In genomic region chr4:46495543-46495942, GRCm38 (mm10) we compare ENCODE assay signal across 29 mouse cellular contexts. TPM values are rescaled to one million over a fixed set of nuclear protein-coding genes. Genes with fewer than 3 reads are reported as not detected.
DNase-seq lines count a peak whose midpoint lies in the region; ATAC-seq and TF ChIP-seq lines count a peak whose summit lies in the region.
"Had no signal": no experiment of that assay in that cellular context is flagged by ENCODE, and none has a peak within 500 bp of the region (broad histone marks: within the 10 kb centered on the region; RNA-seq: fewer than 3 reads in every experiment).

No protein-coding gene starts in this region.

- no peaks in the 10 kb centered on the region for H3K9me3 ChIP-seq in heart, embryonic 14.5 days (ENCODE audit: control insufficient read depth, low read length)
- H3K9me3 ChIP-seq in ES-E14 (ENCODE audit: control insufficient read depth, insufficient read depth, low read depth, low read length): no peaks in the 10 kb centered on the region
- no peaks in the 10 kb centered on the region for H3K9me3 ChIP-seq in intestine, embryonic 15.5 days
- no peaks in the 10 kb centered on the region for H3K9me3 ChIP-seq in midbrain, embryonic 15.5 days
- H3K9me3 ChIP-seq: embryonic facial prominence, embryonic 10.5 days; embryonic facial prominence, embryonic 13.5 days; forebrain, embryonic 12.5 days; forebrain, embryonic 15.5 days; heart, embryonic 15.5 days had no signal

- H3K4me1 ChIP-seq in heart, embryonic 14.5 days (ENCODE audit: control insufficient read depth in 2 of 2, insufficient read depth in 2 of 2, low read length in 2 of 2): peaks cover 0 to under 1% of the 10 kb centered on the region in 2 experiments; a peak in 1 of 4 replicates
- no peaks in the 10 kb centered on the region for H3K4me1 ChIP-seq in heart, adult 2 months (ENCODE audit: control insufficient read depth, insufficient read depth, low read length)
- H3K4me1 ChIP-seq in ES-E14 (ENCODE audit: control insufficient read depth in 2 of 2, insufficient read depth in 2 of 2, low read length in 2 of 2, poor library complexity in 1 of 2): 0 out of 4 replicates have a peak, but pooled peaks cover 0 to 2% of the 10 kb centered on the region in 2 experiments
- peaks cover 3% of the 10 kb centered on the region; the same call in 1 of the 2 replicates for H3K4me1 ChIP-seq in intestine, embryonic 15.5 days (replicated peaks)
- peaks cover under 1% of the 10 kb centered on the region for H3K4me1 ChIP-seq in midbrain, embryonic 15.5 days
- H3K4me1 ChIP-seq: forebrain, embryonic 12.5 days; forebrain, embryonic 15.5 days; heart, embryonic 15.5 days had no signal

- WGBS in heart, embryonic 14.5 days: 88% methylated on average over 12 of the region's 12 CpGs
- 82% methylated on average over 12 of the region's 12 CpGs for WGBS in heart, adult 2 months
- 64% methylated on average over 12 of the region's 12 CpGs for WGBS in intestine, embryonic 15.5 days
- WGBS in large intestine, adult 2 months: 30% methylated on average over 12 of the region's 12 CpGs
- WGBS in midbrain, embryonic 15.5 days: 93% methylated on average over 12 of the region's 12 CpGs

- TF ChIP-seq EP300 in heart, adult 2 months (IDR thresholded peaks at IDR 0.05; ENCODE audit: insufficient read depth, low read depth, low read length): no peak

- intact Hi-C loops in heart, adult 2 months (cut with DNase I): loop anchor here (5.0 kb wide), 1 partner anchor 293 kb away; no protein-coding TSS in a partner anchor

- H3K27ac ChIP-seq in heart, embryonic 14.5 days (replicated peaks in 1 of 2; ENCODE audit: control insufficient read depth in 1 of 2, insufficient read depth in 1 of 2, low read depth in 2 of 2, low read length in 2 of 2): no peak overlapping the region
- H3K27ac ChIP-seq in heart, adult 2 months: no peak overlapping the region
- no peak overlapping the region for H3K27ac ChIP-seq in ES-E14 (ENCODE audit: insufficient read depth, low read depth, low read length, poor library complexity, severe bottlenecking)
- H3K27ac ChIP-seq in intestine, embryonic 15.5 days: peak overlapping the region; percentile 75
- no peak overlapping the region for H3K27ac ChIP-seq in midbrain, embryonic 15.5 days
- H3K27ac ChIP-seq: embryonic facial prominence, embryonic 10.5 days; embryonic facial prominence, embryonic 13.5 days; forebrain, embryonic 12.5 days; forebrain, embryonic 15.5 days; heart, embryonic 15.5 days; hindbrain, embryonic 14.5 days; hindbrain, postnatal 0 days had no signal

- TF ChIP-seq CTCF in heart, adult 2 months (IDR thresholded peaks at IDR 0.05): no peak

- no peak overlapping the region for H3K4me3 ChIP-seq in heart, embryonic 14.5 days (ENCODE audit: control insufficient read depth in 1 of 2, insufficient read depth in 1 of 2, low read depth in 1 of 2, low read length in 2 of 2)
- no peak overlapping the region for H3K4me3 ChIP-seq in heart, adult 2 months
- no peak overlapping the region for H3K4me3 ChIP-seq in ES-E14 (ENCODE audit: insufficient read depth in 1 of 2, low read depth in 1 of 2, low read length in 2 of 2, poor library complexity in 1 of 2, severe bottlenecking in 1 of 2)
- H3K4me3 ChIP-seq in intestine, embryonic 15.5 days (replicated peaks): no peak overlapping the region
- no peak overlapping the region for H3K4me3 ChIP-seq in midbrain, embryonic 15.5 days
- H3K4me3 ChIP-seq: embryonic facial prominence, embryonic 10.5 days; embryonic facial prominence, embryonic 13.5 days; erythroblast, embryonic 14.5 days; forebrain, embryonic 12.5 days; forebrain, embryonic 15.5 days; heart, embryonic 15.5 days had no signal

- no peak for TF ChIP-seq POLR2A in heart, adult 2 months (IDR thresholded peaks at IDR 0.05; ENCODE audit: insufficient read depth, low read depth, low read length)

- no peak overlapping the region for H3K4me2 ChIP-seq in heart, embryonic 14.5 days (ENCODE audit: low read length)
- 0 out of 2 replicates have a peak overlapping the region, but pooled peaks have one; percentile 6 for H3K4me2 ChIP-seq in intestine, embryonic 15.5 days (replicated peaks)
- no peak overlapping the region for H3K4me2 ChIP-seq in midbrain, embryonic 15.5 days
- H3K4me2 ChIP-seq: embryonic facial prominence, embryonic 13.5 days; forebrain, embryonic 12.5 days; forebrain, embryonic 15.5 days; heart, embryonic 11.5 days; heart, embryonic 15.5 days; hindbrain, embryonic 14.5 days had no signal

- peaks cover 65% of the 10 kb centered on the region for H3K36me3 ChIP-seq in heart, embryonic 14.5 days (ENCODE audit: control insufficient read depth, insufficient read depth, low read length)
- H3K36me3 ChIP-seq in heart, adult 2 months (ENCODE audit: control insufficient read depth, insufficient read depth, low read length): no peaks in the 10 kb centered on the region
- peaks cover 38% of the 10 kb centered on the region for H3K36me3 ChIP-seq in ES-E14 (ENCODE audit: control insufficient read depth, insufficient read depth, low read length, poor library complexity, severe bottlenecking)
- H3K36me3 ChIP-seq in intestine, embryonic 15.5 days: peaks cover 30% of the 10 kb centered on the region
- peaks cover 23% of the 10 kb centered on the region; the same call in 1 of the 2 replicates for H3K36me3 ChIP-seq in midbrain, embryonic 15.5 days (replicated peaks)

- no peaks in the 10 kb centered on the region for H3K79me2 ChIP-seq in heart, adult 2 months (replicated peaks; ENCODE audit: control insufficient read depth, insufficient read depth, low read length)

- no peaks in the 10 kb centered on the region for H3K27me3 ChIP-seq in heart, embryonic 14.5 days (ENCODE audit: control insufficient read depth, insufficient read depth, low read length)
- no peaks in the 10 kb centered on the region for H3K27me3 ChIP-seq in heart, adult 2 months (ENCODE audit: control insufficient read depth, insufficient read depth, low read length)
- no peaks in the 10 kb centered on the region for H3K27me3 ChIP-seq in intestine, embryonic 15.5 days (replicated peaks)
- no peaks in the 10 kb centered on the region for H3K27me3 ChIP-seq in midbrain, embryonic 15.5 days (replicated peaks)
- H3K27me3 ChIP-seq: embryonic facial prominence, embryonic 13.5 days; forebrain, embryonic 12.5 days; forebrain, embryonic 15.5 days; heart, embryonic 15.5 days had no signal

- no peak for ATAC-seq in heart, embryonic 14.5 days (ENCODE audit: insufficient number of reproducible peaks, insufficient read depth, low FRiP score, low read depth)
- peak; percentile 82 for ATAC-seq in intestine, embryonic 15.5 days
- ATAC-seq in midbrain, embryonic 15.5 days (replicated peaks): no peak
- ATAC-seq: activated CD4-positive, CD25-positive, alpha-beta regulatory T cell, adult 4 months; CD4-positive, CD25-positive, alpha-beta regulatory T cell, adult 4 months; forebrain, embryonic 15.5 days; hindbrain, postnatal 0 days; inflammation-experienced regulatory T-cells, adult 6 months had no signal

- peak overlapping the region; percentile 12; the same call in 1 of the 2 replicates for H3K9ac ChIP-seq in heart, embryonic 14.5 days (ENCODE audit: low read length)
- H3K9ac ChIP-seq in heart, adult 2 months (ENCODE audit: low read depth, low read length): no peak overlapping the region
- H3K9ac ChIP-seq in ES-E14 (ENCODE audit: insufficient read depth, low read depth, low read length, poor library complexity, severe bottlenecking): 0 out of 2 replicates have a peak overlapping the region, but pooled peaks have one; percentile 11
- no peak overlapping the region; the same call in 1 of the 2 replicates for H3K9ac ChIP-seq in intestine, embryonic 15.5 days
- no peak overlapping the region for H3K9ac ChIP-seq in midbrain, embryonic 15.5 days
- H3K9ac ChIP-seq: embryonic facial prominence, embryonic 13.5 days; forebrain, embryonic 12.5 days; forebrain, embryonic 15.5 days; heart, embryonic 15.5 days; hindbrain, embryonic 14.5 days had no signal

- DNase-seq in heart, adult 2 months: no peak
- no peak for DNase-seq in ES-E14 (ENCODE audit: low read depth, low spot score)
- peak; percentile 80 for DNase-seq in large intestine, adult 2 months (ENCODE audit: low read depth, low spot score)
- no peak for DNase-seq in thymus, postnatal 10 days (ENCODE audit: low spot score in 2 of 2)
- DNase-seq in spleen, postnatal 36 days (ENCODE audit: low spot score in 2 of 2): no peak
- DNase-seq: adrenal gland, adult 8-10 months; adrenal gland, postnatal 25 days; cerebellum, adult 11-12 months; cerebellum, adult 8-10 months; cerebellum, postnatal 10 days; cerebellum, postnatal 36 days; embryo, embryonic 11 days; gastrocnemius, postnatal 14 days; heart, postnatal 14 days had no signal

- in situ Hi-C loops in ES-E14 (cut with MboI; ENCODE audit: low sequenced_read_pairs in 2 of 2, unreplicated experiment in 2 of 2): no loop called here

TF ChIP-seq in ES-E14, 5 proteins besides CTCF, POLR2A, EP300 and RAD21 (continues in another document):
- TF ChIP-seq CHD2 (IDR thresholded peaks at IDR 0.05; ENCODE audit: low read depth, low read length) (no peak), HCFC1 (IDR thresholded peaks at IDR 0.05; ENCODE audit: borderline replicate concordance, insufficient read depth, low read length) (no peak)

RNA-seq across cellular contexts. Expression of gene Nans, which starts 6.5 kb away (rescaled TPM):
- polyA plus RNA-seq in heart, embryonic 14.5 days (2014; fragmentation: Nextera tagmentation; extraction: Ambion mirVana): 48.6 and 50.1 TPM in 2 replicates
- total RNA-seq in heart, adult 2 months (2021): 10 to 100 TPM; 11.3 to 16.4 TPM
- polyA plus RNA-seq in heart, adult 2 months (2012; rRNA removed): 12.0 and 17.3 TPM in 2 replicates
- total RNA-seq in ES-E14 (2012; rRNA removed): 56.4 and 75.4 TPM in 2 replicates
- polyA plus RNA-seq in intestine, embryonic 15.5 days (2015; fragmentation: Nextera tagmentation; extraction: Ambion mirVana): 102 and 113 TPM in 2 replicates
- 72.6 and 86.8 TPM in 2 replicates for polyA plus RNA-seq in large intestine, adult 2 months (2012; rRNA removed)
- 69.8 and 76.2 TPM in 2 replicates for polyA plus RNA-seq in midbrain, embryonic 15.5 days (2015; fragmentation: Nextera tagmentation; extraction: Ambion mirVana)

RNA-seq across cellular contexts. Expression of gene Trim14, which starts 40.4 kb away (rescaled TPM):
- polyA plus RNA-seq in heart, embryonic 14.5 days (2014; fragmentation: Nextera tagmentation; extraction: Ambion mirVana): 2.1 and 2.3 TPM in 2 replicates
- total RNA-seq in heart, adult 2 months (2021): 1 to 10 TPM; 2.5 to 2.9 TPM
- 1.5 and 2.1 TPM in 2 replicates for polyA plus RNA-seq in heart, adult 2 months (2012; rRNA removed)
- total RNA-seq in ES-E14 (2012; rRNA removed): 0.58 and 1.2 TPM in 2 replicates
- 11.4 and 12.6 TPM in 2 replicates for polyA plus RNA-seq in intestine, embryonic 15.5 days (2015; fragmentation: Nextera tagmentation; extraction: Ambion mirVana)
- 12.7 and 25.6 TPM in 2 replicates for polyA plus RNA-seq in large intestine, adult 2 months (2012; rRNA removed)
- 0.82 and 1.1 TPM in 2 replicates for polyA plus RNA-seq in midbrain, embryonic 15.5 days (2015; fragmentation: Nextera tagmentation; extraction: Ambion mirVana)

RNA-seq across cellular contexts. Expression of gene Anp32b, which starts 44.8 kb away (rescaled TPM):
- 136 and 139 TPM in 2 replicates for polyA plus RNA-seq in heart, embryonic 14.5 days (2014; fragmentation: Nextera tagmentation; extraction: Ambion mirVana)
- 10 to 100 TPM; 53.5 to 57.8 TPM for total RNA-seq in heart, adult 2 months (2021)
- 9.5 and 14.2 TPM in 2 replicates for polyA plus RNA-seq in heart, adult 2 months (2012; rRNA removed)
- total RNA-seq in ES-E14 (2012; rRNA removed): 43.5 and 49.5 TPM in 2 replicates
- polyA plus RNA-seq in intestine, embryonic 15.5 days (2015; fragmentation: Nextera tagmentation; extraction: Ambion mirVana): 260 and 262 TPM in 2 replicates
- 9.6 and 11.5 TPM in 2 replicates for polyA plus RNA-seq in large intestine, adult 2 months (2012; rRNA removed)
- polyA plus RNA-seq in midbrain, embryonic 15.5 days (2015; fragmentation: Nextera tagmentation; extraction: Ambion mirVana): 72.3 and 74.4 TPM in 2 replicates

Comparison
In these comparisons a context has a peak if more than half of its experiments do, and no peak if none do; other contexts are left out.
1. H3K9ac ChIP-seq: peak in heart, embryonic 14.5 days (single experiment) and ES-E14 (single experiment); none in heart, adult 2 months (single experiment), intestine, embryonic 15.5 days (single experiment) and midbrain, embryonic 15.5 days (single experiment).